Mouse (Mus musculus) brain, embryonic 14.5 days (tissue): ENCODE data around the gene Acat3. TPM values are rescaled to one million over a fixed set of nuclear protein-coding genes. Genes with fewer than 3 reads are reported as not detected.

Source experiments
- DNase-seq: peaks from one replicate; pipeline ENCODE4 v3.0.0-alpha.2; 2011; ENCODE audit warnings: low read depth
- CTCF ChIP-seq: fragments of 200-500 bp; IDR thresholded peaks from 2 replicates; pipeline ENCODE4 v1.5.1; 2012; ENCODE audit warnings: inconsistent platforms, mild to moderate bottlenecking, moderate library complexity, borderline replicate concordance; ENCODE audit not compliant: insufficient read depth, insufficient read length; ENCODE audit errors: extremely low read depth
- POLR2A ChIP-seq: fragments of 200-500 bp; IDR thresholded peaks from 2 replicates; pipeline ENCODE4 v1.6.1; 2012; ENCODE audit warnings: mild to moderate bottlenecking, inconsistent platforms, borderline replicate concordance; ENCODE audit not compliant: poor library complexity, insufficient read depth, insufficient read length, severe bottlenecking; ENCODE audit errors: extremely low read depth
- polyA plus RNA-seq: library from polyadenylated mRNA; depleted of rRNA; stranded (reverse); fragments of >200 nt; gene quantifications from 2 replicates; pipeline ENCODE4 v1.2.3, GENCODE M21; 2012

Gene Acat3
- polyA plus RNA-seq, 1 experiment = 0.74 TPM

DNA sequence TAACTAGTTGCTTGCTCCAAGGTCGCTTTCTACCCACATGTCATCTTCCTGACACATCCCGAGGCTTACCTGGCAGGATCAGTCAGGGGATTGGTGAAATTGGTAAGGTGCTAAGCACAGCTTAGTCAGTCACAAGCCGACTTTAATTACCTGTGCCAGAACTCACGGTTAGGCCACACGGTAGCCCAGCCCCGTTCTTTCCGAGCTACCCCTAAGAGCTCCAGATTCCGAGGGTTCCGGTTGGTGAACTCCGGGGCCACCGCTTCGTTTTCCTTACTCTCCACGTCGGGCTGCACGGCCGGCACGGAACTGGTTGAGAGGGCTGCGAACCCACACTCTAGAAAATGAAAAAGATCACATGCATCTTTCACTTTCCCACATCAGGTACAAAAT, 24.9 kb downstream of the Acat3 start, which contains the start of gene Tcp1:
Tcp1 (plus strand) TSS at position 214 of the 393 bp plus-strand sequence.
- no peak for TF ChIP-seq POLR2A
- TF ChIP-seq CTCF = no peak
- no peak for DNase-seq

- DNase-seq = no peak
- TF ChIP-seq POLR2A (no peak), CTCF (no peak)
Measured at GRCm38 (mm10) chr17:12910391-12910790, 30.0 kb downstream of the Acat3 start.

DNA sequence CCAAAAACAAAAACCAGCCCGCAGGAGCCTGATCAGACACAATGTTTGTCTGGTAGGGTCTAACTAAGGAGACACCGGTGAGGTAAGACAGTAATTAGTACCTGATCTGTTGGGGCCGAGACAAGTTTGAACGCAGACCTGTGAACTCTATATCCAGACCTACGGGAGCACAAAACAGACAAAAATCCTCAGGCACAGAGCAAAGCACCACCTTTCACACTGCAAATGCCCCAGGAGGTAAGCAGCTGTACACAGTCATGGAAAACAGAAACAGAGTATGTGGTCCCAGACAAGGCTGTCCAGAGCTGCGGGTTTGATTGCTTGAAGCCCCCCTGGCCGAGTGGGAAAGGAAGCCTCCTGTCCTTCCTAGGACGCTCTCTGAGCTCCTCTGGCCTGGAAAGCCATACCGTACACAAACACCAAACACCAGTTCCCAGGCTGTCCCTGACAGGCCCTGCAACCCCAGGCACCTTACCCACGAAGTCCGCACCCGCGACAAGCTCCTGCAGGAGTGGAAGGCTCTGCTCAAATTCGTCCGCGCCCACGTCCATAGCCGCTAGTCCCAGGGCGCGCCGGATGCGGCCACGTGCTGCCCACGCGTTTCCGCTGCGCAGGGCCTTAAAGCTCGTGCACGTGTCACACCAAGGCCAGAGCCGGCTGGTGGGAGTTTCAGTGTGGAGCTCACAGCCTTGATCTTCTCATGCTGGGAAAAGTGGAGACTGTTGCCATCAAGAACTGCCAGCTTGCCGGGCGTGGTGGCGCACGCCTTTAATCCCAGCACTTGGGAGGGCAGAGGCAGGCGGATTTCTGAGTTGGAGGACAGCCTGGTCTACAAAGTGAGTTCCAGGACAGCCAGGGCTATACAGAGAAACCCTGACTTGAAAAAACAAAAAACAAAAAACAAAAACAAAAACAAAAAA, 30.8 kb downstream of the Acat3 start, which contains the start of gene Pnldc1:
Pnldc1 (minus strand) TSS at position 870 of the 920 bp plus-strand sequence.
- TF ChIP-seq POLR2A (no peak), CTCF (no peak)
- no peak for DNase-seq

DNA sequence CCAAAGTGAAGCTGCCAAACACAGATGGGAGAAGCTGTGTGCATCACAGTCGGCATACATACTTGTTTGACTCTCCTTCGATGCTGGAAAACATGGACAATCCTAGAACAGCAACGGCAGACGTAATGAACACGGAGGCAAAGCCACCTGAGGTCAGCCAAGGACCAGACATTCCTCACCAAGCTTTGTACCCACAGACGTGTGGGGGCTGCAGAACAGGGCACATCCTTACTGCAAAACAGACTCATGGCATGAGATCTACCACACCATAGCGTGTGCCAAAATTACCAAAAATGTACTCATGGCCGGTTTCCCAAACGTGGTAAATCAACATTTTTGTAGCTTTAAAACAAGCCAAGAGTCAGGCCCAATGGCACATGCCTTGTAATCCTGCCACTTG, 34.0 kb downstream of the Acat3 start:
- no peak for DNase-seq
- TF ChIP-seq POLR2A = no peak
- no peak for TF ChIP-seq CTCF

DNA sequence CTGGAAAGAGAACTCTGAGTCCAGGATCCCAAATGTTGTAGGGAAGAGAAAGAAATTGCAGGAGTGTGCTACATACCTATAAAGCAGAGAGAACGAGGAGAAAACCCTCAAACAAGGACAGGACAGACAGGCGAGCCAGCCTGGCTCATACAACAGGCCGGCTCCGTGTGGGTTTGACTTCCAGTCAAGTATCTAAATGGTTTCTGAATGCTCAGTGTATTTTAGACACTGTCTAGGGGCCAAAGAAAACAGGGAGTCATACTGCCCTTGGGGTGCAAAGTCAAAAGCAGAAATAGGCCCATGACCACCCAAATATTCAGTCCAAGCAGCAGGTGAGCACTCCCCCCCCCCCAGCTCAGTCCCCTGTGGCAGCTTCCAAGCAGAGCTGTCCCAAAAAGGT, 34.6 kb downstream of the Acat3 start:
- no peak for TF ChIP-seq CTCF
- TF ChIP-seq POLR2A = no peak
- DNase-seq = no peak

- TF ChIP-seq POLR2A (no peak), CTCF (no peak)
- no peak for DNase-seq
Measured at GRCm38 (mm10) chr17:12904349-12904748, 36.1 kb downstream of the Acat3 start.

- TF ChIP-seq CTCF = no peak
- TF ChIP-seq POLR2A = no peak
- peak; percentile 80 for DNase-seq
Measured at GRCm38 (mm10) chr17:12903372-12904333, 36.7 kb downstream of the Acat3 start.

- no peak for DNase-seq
- no peak for TF ChIP-seq POLR2A
- TF ChIP-seq CTCF = no peak
Measured at GRCm38 (mm10) chr17:12902291-12902690, 38.1 kb downstream of the Acat3 start.

DNA sequence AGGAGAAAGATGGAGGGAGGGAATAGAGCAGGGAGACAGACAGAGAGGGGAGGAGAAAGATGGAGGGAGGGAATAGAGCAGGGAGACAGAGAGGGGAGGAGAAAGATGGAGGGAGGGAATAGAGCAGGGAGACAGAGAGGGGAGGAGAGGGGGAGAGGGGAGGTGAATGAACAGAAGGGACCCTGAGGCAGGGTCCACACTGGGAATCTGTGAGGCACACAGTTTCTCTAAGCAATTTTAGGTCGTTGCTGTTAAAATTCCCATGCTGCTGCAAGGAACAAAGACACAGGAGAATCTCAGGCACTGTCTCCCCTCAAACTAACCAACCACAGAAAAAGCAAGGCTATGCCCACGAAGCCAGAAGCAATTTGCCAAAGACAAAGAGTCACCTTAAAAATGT, 41.8 kb downstream of the Acat3 start:
- peak; percentile 51 for DNase-seq

GRCm38 (mm10) chr17:12897674-12898073, 42.7 kb downstream of the Acat3 start:
- peak; percentile 5 for DNase-seq
- TF ChIP-seq CTCF (no peak), POLR2A (no peak)

DNA sequence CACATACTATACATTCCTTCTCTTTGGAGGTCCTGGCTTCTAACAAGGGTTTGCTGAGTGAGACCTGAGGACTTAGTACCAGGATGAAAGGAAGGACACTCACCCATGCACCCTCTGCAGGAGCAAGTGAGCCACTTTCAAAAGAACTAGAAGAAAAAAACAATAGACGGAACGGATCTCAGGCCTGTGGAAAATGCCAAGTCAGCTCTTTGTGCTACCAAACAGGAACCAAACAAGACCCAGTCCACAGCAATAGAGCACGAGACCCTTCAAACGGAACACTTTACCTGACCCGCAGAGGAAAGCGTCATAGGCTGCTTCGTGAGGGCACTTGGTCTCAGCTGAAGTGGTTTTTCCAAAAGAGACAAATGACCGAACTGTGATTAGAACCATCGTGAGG, 48.4 kb downstream of the Acat3 start:
- TF ChIP-seq CTCF (no peak), POLR2A (no peak)
- no peak for DNase-seq

- DNase-seq = peak; percentile 34
- TF ChIP-seq POLR2A (no peak), CTCF (no peak)
Measured at GRCm38 (mm10) chr17:12891054-12891453, 49.3 kb downstream of the Acat3 start.
